Mouse (Mus musculus) CH12.LX (cell line): ENCODE data around the gene Kcnk15. TPM values are rescaled to one million over a fixed set of nuclear protein-coding genes. Genes with fewer than 3 reads are reported as not detected.

Source experiments
- DNase-seq: peaks from one replicate; pipeline ENCODE4 v3.0.0-alpha.2; 2013; ENCODE audit errors: extremely low read depth
- H3K27ac ChIP-seq: 2 replicates; pipeline ENCODE4 v1.5.1; 2012; ENCODE audit warnings: low read depth, mild to moderate bottlenecking, control low read depth, moderate library complexity; ENCODE audit not compliant: insufficient read depth
- H3K27me3 ChIP-seq: replicated peaks from 2 replicates; pipeline ENCODE3; 2012; ENCODE audit warnings: inconsistent platforms
- H3K36me3 ChIP-seq, 2 experiments: replicated peaks in 1 of 2; 2 replicates each; pipeline versions ENCODE3 to v1.6.1; 2012; ENCODE audit warnings: inconsistent platforms in 1 of 2, low read length in 1 of 2, mild to moderate bottlenecking in 1 of 2, mixed read lengths in 1 of 2, moderate library complexity in 1 of 2; ENCODE audit not compliant: control insufficient read depth in 1 of 2, insufficient read depth in 1 of 2
- H3K4me1 ChIP-seq, 2 experiments: 2 replicates each; pipeline ENCODE4 v1.6.1; 2012; ENCODE audit warnings: inconsistent platforms in 1 of 2, moderate library complexity in 1 of 2; ENCODE audit not compliant: insufficient read depth in 2 of 2, control insufficient read depth in 1 of 2
- H3K4me2 ChIP-seq: 2 replicates; pipeline ENCODE4 v1.6.1; 2012; ENCODE audit warnings: low read depth, mild to moderate bottlenecking, control low read depth; ENCODE audit not compliant: poor library complexity, insufficient read depth, severe bottlenecking
- H3K4me3 ChIP-seq, 3 experiments: fragments of 150-350 bp in 1 of 3; sonication (generic) in 1 of 3; replicated peaks in 1 of 3; 2 replicates each; pipeline versions ENCODE3 to v1.5.1; 2011 to 2012; ENCODE audit warnings: low read depth in 2 of 3, low read length in 2 of 3, mild to moderate bottlenecking in 2 of 3, moderate library complexity in 2 of 3, control low read depth in 1 of 3, improper control_type of control experiment in 1 of 3, inconsistent platforms in 1 of 3, mixed read lengths in 1 of 3; ENCODE audit not compliant: poor library complexity in 1 of 3
- H3K79me2 ChIP-seq: replicated peaks from 2 replicates; pipeline ENCODE4 v1.6.1; 2012; ENCODE audit warnings: mild to moderate bottlenecking, moderate library complexity; ENCODE audit not compliant: control insufficient read depth, poor library complexity, insufficient read depth, severe bottlenecking; ENCODE audit errors: extremely low read depth
- H3K9ac ChIP-seq: 2 replicates; pipeline ENCODE4 v1.6.1; 2012; ENCODE audit warnings: low read depth, mild to moderate bottlenecking, control low read depth, moderate library complexity; ENCODE audit not compliant: insufficient read depth
- H3K9me3 ChIP-seq: replicated peaks from 2 replicates; pipeline ENCODE3; 2012; ENCODE audit warnings: low read length, inconsistent platforms, mixed read lengths
- CHD1 ChIP-seq: IDR thresholded peaks from 2 replicates; pipeline ENCODE4 v1.6.1; 2012; ENCODE audit warnings: low read depth, low read length, improper control_type of control experiment, inconsistent platforms
- E2F4 ChIP-seq: IDR thresholded peaks from 2 replicates; pipeline ENCODE4 v1.6.1; 2011; ENCODE audit warnings: low read depth, low read length, improper control_type of control experiment; ENCODE audit not compliant: insufficient replicate concordance
- EP300 ChIP-seq: IDR thresholded peaks from 2 replicates; pipeline ENCODE4 v1.6.1; 2011; ENCODE audit warnings: low read length, improper control_type of control experiment
- ETS1 ChIP-seq: conservative IDR thresholded peaks from 2 replicates; pipeline ENCODE4 v1.6.1; 2012; ENCODE audit warnings: low read depth, mild to moderate bottlenecking, inconsistent platforms, low read length, improper control_type of control experiment, moderate library complexity
- GABPA ChIP-seq: IDR thresholded peaks from 2 replicates; pipeline ENCODE4 v1.6.1; 2012; ENCODE audit warnings: low read depth, low read length, improper control_type of control experiment, inconsistent platforms; ENCODE audit not compliant: insufficient replicate concordance
- IRF4 ChIP-seq: IDR thresholded peaks from 2 replicates; pipeline ENCODE4 v1.6.1; 2014; ENCODE audit warnings: low read depth, mild to moderate bottlenecking, inconsistent platforms, low read length, improper control_type of control experiment
- JUN ChIP-seq: IDR thresholded peaks from 2 replicates; pipeline ENCODE4 v1.6.1; 2011; ENCODE audit warnings: low read depth, mild to moderate bottlenecking, low read length, improper control_type of control experiment, moderate library complexity; ENCODE audit not compliant: insufficient read depth
- KAT2A ChIP-seq: IDR thresholded peaks from 2 replicates; pipeline ENCODE4 v1.6.1; 2012; ENCODE audit warnings: low read length, improper control_type of control experiment, inconsistent platforms; ENCODE audit not compliant: insufficient replicate concordance
- MAFK ChIP-seq: IDR thresholded peaks from 2 replicates; pipeline ENCODE4 v1.6.1; 2011; ENCODE audit warnings: low read length, improper control_type of control experiment; ENCODE audit not compliant: insufficient replicate concordance
- MAX ChIP-seq: IDR thresholded peaks from 2 replicates; pipeline ENCODE4 v1.6.1; 2011; ENCODE audit warnings: low read length, improper control_type of control experiment
- MAZ ChIP-seq: IDR thresholded peaks from 2 replicates; pipeline ENCODE4 v1.6.1; 2012; ENCODE audit warnings: low read depth, mild to moderate bottlenecking, inconsistent platforms, low read length, improper control_type of control experiment, moderate library complexity
- MXI1 ChIP-seq: IDR thresholded peaks from 2 replicates; pipeline ENCODE4 v1.6.1; 2011; ENCODE audit warnings: mild to moderate bottlenecking, low read depth, low read length, improper control_type of control experiment
- MYC ChIP-seq: IDR thresholded peaks from 2 replicates; pipeline ENCODE4 v1.6.1; 2011; ENCODE audit warnings: low read depth, mild to moderate bottlenecking, improper control_type of control experiment, low read length
- PAX5 ChIP-seq: IDR thresholded peaks from 2 replicates; pipeline ENCODE4 v1.6.1; 2012; ENCODE audit warnings: low read length, inconsistent platforms, mixed read lengths
- POLR2A ChIP-seq: IDR thresholded peaks from 2 replicates; pipeline ENCODE4 v1.6.1; 2011; ENCODE audit warnings: low read depth, mild to moderate bottlenecking, improper control_type of control experiment, low read length
- POLR2AphosphoS2 ChIP-seq: IDR thresholded peaks from 2 replicates; pipeline ENCODE4 v1.6.1; 2011; ENCODE audit warnings: low read depth, low read length, improper control_type of control experiment
- RAD21 ChIP-seq: IDR thresholded peaks from 2 replicates; pipeline ENCODE4 v1.6.1; 2011; ENCODE audit warnings: low read depth, mild to moderate bottlenecking, low read length, improper control_type of control experiment, moderate library complexity
- RCOR1 ChIP-seq: conservative IDR thresholded peaks from 2 replicates; pipeline ENCODE4 v1.6.1; 2012; ENCODE audit warnings: low read depth, mild to moderate bottlenecking, inconsistent platforms, low read length, improper control_type of control experiment
- SMC3 ChIP-seq: IDR thresholded peaks from 2 replicates; pipeline ENCODE4 v1.6.1; 2011; ENCODE audit warnings: low read depth, low read length, improper control_type of control experiment
- TBP ChIP-seq: conservative IDR thresholded peaks from 2 replicates; pipeline ENCODE4 v1.6.1; 2011; ENCODE audit warnings: low read depth, low read length, improper control_type of control experiment
- TCF12 ChIP-seq: IDR thresholded peaks from 2 replicates; pipeline ENCODE4 v1.6.1; 2014; ENCODE audit warnings: low read depth, mild to moderate bottlenecking, inconsistent platforms, low read length, improper control_type of control experiment
- USF2 ChIP-seq: conservative IDR thresholded peaks from 2 replicates; pipeline ENCODE4 v1.6.1; 2011; ENCODE audit warnings: low read depth, low read length, improper control_type of control experiment
- ZC3H11A ChIP-seq: IDR thresholded peaks from 2 replicates; pipeline ENCODE4 v1.6.1; 2012; ENCODE audit warnings: low read depth, mild to moderate bottlenecking, inconsistent platforms, low read length, improper control_type of control experiment
- ZKSCAN1 ChIP-seq: IDR thresholded peaks from 2 replicates; pipeline ENCODE4 v1.6.1; 2012; ENCODE audit warnings: low read depth, inconsistent platforms, low read length, improper control_type of control experiment, borderline replicate concordance
- ZMIZ1 ChIP-seq: IDR thresholded peaks from 2 replicates; pipeline ENCODE4 v1.6.1; 2012; ENCODE audit warnings: low read depth, mild to moderate bottlenecking, inconsistent platforms, low read length, improper control_type of control experiment
- dilution Hi-C: fragments of 300-500 bp; cut with MboI; formaldehyde crosslinking; loops from 2 replicates; pipeline ENCODE4 v1.14.3; 2020; ENCODE audit warnings: low sequenced_read_pairs; ENCODE audit not compliant: extremely low pct_unique_long_range_greater_than_20kb, extremely low pct_ligation_motif_present
- in situ Hi-C: fragments of 300-500 bp; cut with MboI; formaldehyde crosslinking; loops from 3 replicates; pipeline ENCODE4 v1.14.3; 2019; ENCODE audit warnings: low sequenced_read_pairs, low pct_ligation_motif_present, low pct_unique_long_range_greater_than_20kb, mixed read lengths
- polyA plus RNA-seq: library from polyadenylated mRNA; unstranded; fragments of >175 nt; gene quantifications from 2 replicates; pipeline ENCODE4 v1.2.1, GENCODE M21; 2012; ENCODE audit warnings: low read depth; ENCODE audit not compliant: insufficient read length
- total RNA-seq, 2 experiments: library from RNA; depleted of rRNA; stranded (reverse); fragments of 300-350 nt in 1 of 2; fragments of >200 nt in 1 of 2; gene quantifications; 2 replicates each; pipeline ENCODE4 v1.2.3; 2012 to 2014

The Kcnk15 gene
- not detected in 2 replicates for total RNA-seq (2012; rRNA removed)
- total RNA-seq (2014; rRNA removed) = not detected in 2 replicates
- polyA plus RNA-seq = not detected in 2 replicates

GRCm38 (mm10) chr2:163853461-163853901, at the start of gene Kcnk15:
Gene Kcnk15 (plus strand): TSS chr2:163853651.
- DNase-seq = no peak
- Histone ChIP-seq H3K4me3 (no peak within 1 kb of the TSS), H3K27me3 (peaks cover 84% of the 10 kb centered on the region), H3K9me3 (no peaks in the 10 kb centered on the region), H3K27ac (no peak within 1 kb of the TSS), H3K4me2 (no peak within 1 kb of the TSS), H3K4me1 (no peaks in the 10 kb centered on the region), H3K36me3 (no peaks in the 10 kb centered on the region), H3K9ac (no peak within 1 kb of the TSS), H3K79me2 (no peaks in the 10 kb centered on the region)
- no peak for TF ChIP-seq PAX5
- no peak for TF ChIP-seq IRF4
- no peak for TF ChIP-seq CHD1
- TF ChIP-seq ZC3H11A = no peak
- TF ChIP-seq TBP = no peak
- TF ChIP-seq POLR2A = no peak
- no peak for TF ChIP-seq RCOR1
- no peak for TF ChIP-seq SMC3
- TF ChIP-seq KAT2A = no peak
- no peak for TF ChIP-seq ZKSCAN1
- TF ChIP-seq ETS1 = no peak
- no peak for TF ChIP-seq MYC
- no peak for TF ChIP-seq E2F4
- TF ChIP-seq RAD21 = no peak
- TF ChIP-seq USF2 = no peak
- TF ChIP-seq POLR2AphosphoS2 = no peak
- TF ChIP-seq MAX = no peak
- TF ChIP-seq JUN = no peak
- TF ChIP-seq MXI1 = no peak
- no peak for TF ChIP-seq MAZ
- in situ Hi-C loops = loop anchor here (25.0 kb wide), 1 partner anchor 109 kb away; no protein-coding TSS in a partner anchor
- dilution Hi-C loops = no loop called here

DNA sequence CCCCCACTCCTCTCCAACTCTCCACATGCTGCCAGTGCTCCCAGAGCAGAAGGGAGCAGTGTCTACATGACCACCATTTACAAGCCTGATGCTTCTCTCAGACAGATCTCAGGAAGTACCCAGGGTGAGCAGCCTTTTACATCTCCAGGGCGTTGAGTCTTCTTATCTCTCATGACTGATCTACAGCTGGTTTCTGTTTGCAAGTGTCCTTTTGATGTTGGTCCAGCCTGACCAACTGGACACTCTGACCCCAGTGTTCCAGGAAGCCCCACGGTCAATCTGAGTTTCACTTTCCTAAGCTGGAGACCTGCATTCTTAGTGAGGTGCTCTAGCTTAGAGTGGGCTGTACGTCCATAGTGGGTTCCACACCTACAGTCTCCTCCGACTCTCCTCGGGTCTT, 49.6 kb upstream of the Kcnk15 start:
- dilution Hi-C loops = no loop called here
- Histone ChIP-seq H3K9ac (no peak overlapping the region), H3K27me3 (peaks cover 81% of the 10 kb centered on the region), H3K4me2 (peak overlapping the region; percentile 16), H3K4me3 (no peak overlapping the region), H3K27ac (no peak overlapping the region), H3K9me3 (no peaks in the 10 kb centered on the region), H3K36me3 (no peaks in the 10 kb centered on the region), H3K79me2 (no peaks in the 10 kb centered on the region), H3K4me1 (peaks cover 0 to 7% of the 10 kb centered on the region in 2 experiments; a peak in 2 of 4 replicates)
- TF ChIP-seq JUN = no peak
- TF ChIP-seq POLR2A = no peak
- no peak for TF ChIP-seq GABPA
- no peak for TF ChIP-seq RCOR1
- TF ChIP-seq MAZ = no peak
- no peak for TF ChIP-seq TBP
- no peak for TF ChIP-seq EP300
- TF ChIP-seq MYC = no peak
- TF ChIP-seq TCF12 = no peak
- no peak for TF ChIP-seq PAX5
- TF ChIP-seq CHD1 = no peak
- no peak for TF ChIP-seq ZMIZ1
- TF ChIP-seq POLR2AphosphoS2 = no peak
- no peak for TF ChIP-seq ZC3H11A
- TF ChIP-seq MXI1 = no peak
- no peak for TF ChIP-seq ETS1
- no peak for TF ChIP-seq MAFK
- DNase-seq = no peak
- in situ Hi-C loops = no loop called here
